Mouse (Mus musculus) limb, embryonic 13.5 days (tissue): ENCODE data around the gene Hmg20b. TPM values are rescaled to one million over a fixed set of nuclear protein-coding genes. Genes with fewer than 3 reads are reported as not detected.

ENCODE experiments used
- ATAC-seq: fragments of 200-750 bp; cut with Nextera tagmentation; 2 replicates; pipeline ENCODE4 v1.8.0; 2017; ENCODE audit warnings: low read depth, moderate number of reproducible peaks, moderate TSS enrichment; ENCODE audit not compliant: low FRiP score
- H3K27ac ChIP-seq: fragments of 300-500 bp; sonication (generic); 2 replicates; pipeline ENCODE4 v1.5.1; 2015; ENCODE audit warnings: inconsistent platforms, mild to moderate bottlenecking, moderate library complexity
- H3K27me3 ChIP-seq: fragments of 300-500 bp; sonication (generic); 2 replicates; pipeline ENCODE4 v1.6.1; 2015; ENCODE audit warnings: mild to moderate bottlenecking, inconsistent platforms
- H3K36me3 ChIP-seq: fragments of 300-500 bp; sonication (generic); 2 replicates; pipeline ENCODE4 v1.6.1; 2015; ENCODE audit warnings: inconsistent platforms, mild to moderate bottlenecking, moderate library complexity
- H3K4me1 ChIP-seq: fragments of 300-500 bp; sonication (generic); 2 replicates; pipeline ENCODE4 v1.6.1; 2015; ENCODE audit warnings: inconsistent platforms
- H3K4me2 ChIP-seq: fragments of 300-500 bp; sonication (generic); replicated peaks from 2 replicates; pipeline ENCODE4 v1.6.1; 2015; ENCODE audit warnings: inconsistent platforms, mild to moderate bottlenecking, moderate library complexity
- H3K4me3 ChIP-seq: fragments of 300-500 bp; sonication (generic); 2 replicates; pipeline ENCODE4 v1.5.1; 2015; ENCODE audit warnings: moderate library complexity, mild to moderate bottlenecking, inconsistent platforms
- H3K9ac ChIP-seq: fragments of 300-500 bp; sonication (generic); 2 replicates; pipeline ENCODE4 v1.6.1; 2015; ENCODE audit warnings: mild to moderate bottlenecking, inconsistent platforms
- H3K9me3 ChIP-seq: fragments of 300-500 bp; sonication (generic); 2 replicates; pipeline ENCODE4 v1.6.1; 2016; ENCODE audit warnings: inconsistent platforms
- WGBS: fragments of 180-500 bp; shearing (Covaris S2); methylation state at CpG from one replicate; pipeline ENCODE4 v1.1.7; 2015; 5-methylcytosine and 5-hydroxymethylcytosine counted together
- polyA plus RNA-seq: library from polyadenylated mRNA; unstranded; fragments of >200 nt; fragmentation: Nextera tagmentation; extraction: Ambion mirVana; gene quantifications from 2 replicates; pipeline ENCODE4 v1.2.1, GENCODE M21; 2015

The Hmg20b gene
- polyA plus RNA-seq, 1 experiment from 2014 or later = 109 TPM

DNA sequence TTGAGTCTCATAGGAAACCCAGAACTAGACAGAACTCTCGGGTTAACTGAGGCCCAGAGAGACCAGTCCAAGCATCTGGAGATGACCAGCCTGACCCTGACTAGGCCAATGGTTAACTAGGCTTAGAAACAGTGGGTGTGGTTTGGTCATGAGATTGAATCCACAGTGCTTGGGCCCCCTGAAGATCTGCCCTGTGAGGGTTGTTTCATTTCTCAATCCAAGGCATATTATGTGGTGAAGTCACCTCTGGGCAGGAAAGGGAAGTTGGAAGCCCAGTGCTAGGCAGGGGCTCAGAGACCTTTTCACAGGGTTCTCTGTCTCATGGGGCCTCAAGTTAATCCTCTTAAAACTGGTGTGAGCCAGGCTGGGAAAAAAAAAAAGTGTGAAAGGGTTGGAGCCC lies 8.6 kb upstream of the Hmg20b start:
- Histone ChIP-seq H3K4me3 (no peak overlapping the region), H3K27me3 (peaks cover 15% of the 10 kb centered on the region), H3K27ac (no peak overlapping the region), H3K9me3 (no peaks in the 10 kb centered on the region), H3K9ac (peak overlapping the region; percentile 86; the same call in 1 of the 2 replicates), H3K4me2 (peak overlapping the region; percentile 97), H3K36me3 (peaks cover 23% of the 10 kb centered on the region), H3K4me1 (peaks cover 44% of the 10 kb centered on the region)
- ATAC-seq = no peak
- WGBS = 59% methylated on average over 1 of the region's 1 CpGs

DNA sequence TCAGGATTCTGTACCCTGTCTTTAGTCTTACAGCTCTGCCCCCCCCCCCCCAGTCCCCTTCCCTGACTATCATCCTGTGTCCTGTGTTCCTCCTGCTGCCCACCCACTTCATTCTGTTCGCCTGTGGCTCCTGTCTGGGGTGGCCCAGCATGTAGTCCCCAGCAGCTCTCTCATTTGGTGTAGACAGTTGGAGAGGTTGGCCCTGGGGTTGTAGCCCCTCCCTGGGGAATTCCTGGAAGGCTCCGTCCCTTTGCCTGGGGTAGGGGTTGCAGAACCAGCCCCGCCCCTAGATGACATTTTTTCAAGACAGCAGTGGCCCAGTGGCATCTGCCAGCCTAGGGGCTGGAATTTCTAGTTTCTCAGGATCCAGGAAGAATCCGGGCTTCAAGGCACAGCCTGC lies 7.9 kb upstream of the Hmg20b start:
- Histone ChIP-seq H3K27me3 (peaks cover 9% of the 10 kb centered on the region), H3K9me3 (no peaks in the 10 kb centered on the region), H3K4me2 (peak overlapping the region; percentile 97), H3K4me1 (peaks cover 38% of the 10 kb centered on the region), H3K9ac (peak overlapping the region; percentile 86), H3K4me3 (peak overlapping the region; percentile 73), H3K27ac (no peak overlapping the region), H3K36me3 (peaks cover 21% of the 10 kb centered on the region)
- no peak for ATAC-seq
- WGBS = 35% methylated on average over 4 of the region's 4 CpGs

DNA sequence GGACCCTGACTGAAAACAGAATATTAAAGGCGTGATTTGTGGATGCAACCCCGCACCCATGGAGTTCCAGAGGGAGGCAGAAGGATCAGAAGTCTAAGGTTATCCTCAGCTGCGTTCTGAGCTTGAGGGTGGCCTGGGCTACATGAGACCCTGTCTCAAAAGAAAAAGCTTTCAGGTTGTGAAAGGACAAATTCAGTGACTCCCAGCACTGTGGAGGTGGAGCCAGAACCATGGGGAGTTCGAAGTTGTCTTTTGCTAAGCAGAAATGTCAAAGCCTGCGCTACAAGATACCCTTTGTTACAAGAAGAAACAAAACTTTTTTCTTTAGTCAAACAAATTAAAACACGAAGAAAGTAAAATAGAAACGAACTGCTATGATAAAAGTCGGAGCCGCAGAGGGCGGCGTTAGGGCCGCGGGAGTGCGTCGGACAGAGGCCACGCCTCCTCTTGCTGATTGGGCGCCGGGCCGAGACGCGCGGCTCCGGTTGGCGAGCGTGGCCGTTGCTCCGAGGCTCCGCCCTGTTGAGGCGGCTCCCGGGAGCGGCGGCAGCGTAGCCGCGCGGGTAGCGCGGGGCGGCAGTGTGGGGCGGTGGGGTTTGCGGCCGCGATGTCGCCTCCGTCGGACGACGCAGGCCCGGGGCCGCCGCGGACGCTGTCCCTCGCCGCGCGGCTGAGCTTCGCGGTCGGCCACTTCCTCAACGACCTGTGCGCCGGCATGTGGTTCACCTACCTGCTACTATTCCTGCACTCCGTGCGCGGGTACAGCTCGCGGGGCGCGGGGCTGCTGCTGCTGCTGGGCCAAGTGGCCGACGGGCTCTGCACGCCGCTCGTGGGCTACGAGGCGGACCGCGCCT lies 6.9 kb upstream of the Hmg20b start, which contains the start of gene Mfsd12:
TSS of gene Mfsd12 (plus strand) at position 501 of the 854 bp plus-strand sequence.
- Histone ChIP-seq H3K9me3 (no peaks in the 10 kb centered on the region), H3K27ac (no peak within 1 kb of the TSS), H3K4me1 (peaks cover 34% of the 10 kb centered on the region), H3K4me3 (peak within 1 kb of the TSS; percentile 73), H3K4me2 (peak within 1 kb of the TSS; percentile 97), H3K9ac (peak within 1 kb of the TSS; percentile 86), H3K36me3 (peaks cover 14% of the 10 kb centered on the region), H3K27me3 (no peaks in the 10 kb centered on the region)
- ATAC-seq = peak; percentile 85
- 1% methylated on average over 79 of the region's 79 CpGs for WGBS

DNA sequence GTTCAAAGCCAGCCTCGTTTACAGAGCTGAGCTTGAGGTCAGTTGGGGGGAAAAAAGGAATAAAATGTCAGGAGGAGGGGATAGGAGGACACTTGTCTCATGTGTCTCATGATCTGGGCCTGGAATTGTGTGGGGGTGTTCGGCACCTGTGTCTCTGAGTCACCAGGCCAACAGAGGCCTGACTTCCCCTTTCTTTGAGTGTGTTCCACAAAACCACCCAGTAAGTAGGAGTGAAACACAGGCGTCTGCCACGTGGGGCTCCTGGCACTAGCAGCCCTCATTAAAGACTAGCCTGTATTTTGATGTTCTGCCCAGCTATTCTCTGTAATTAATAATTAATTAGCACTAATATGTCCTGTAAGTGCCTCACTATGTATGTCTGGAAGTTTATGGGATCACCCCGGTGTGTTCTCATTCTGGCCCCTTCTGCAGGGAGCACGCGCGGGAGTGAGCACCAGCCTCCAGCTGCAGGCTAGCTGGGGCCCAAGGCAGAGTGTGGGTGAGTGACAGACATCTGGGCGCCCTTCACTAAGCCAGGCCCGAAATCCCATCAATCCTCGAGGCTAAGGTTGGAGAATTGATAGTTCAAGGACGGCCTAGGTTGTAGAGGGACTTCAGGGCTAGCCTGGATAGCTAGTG lies 6.2 kb upstream of the Hmg20b start:
- WGBS = 43% methylated on average over 12 of the region's 12 CpGs
- ATAC-seq = no peak

DNA sequence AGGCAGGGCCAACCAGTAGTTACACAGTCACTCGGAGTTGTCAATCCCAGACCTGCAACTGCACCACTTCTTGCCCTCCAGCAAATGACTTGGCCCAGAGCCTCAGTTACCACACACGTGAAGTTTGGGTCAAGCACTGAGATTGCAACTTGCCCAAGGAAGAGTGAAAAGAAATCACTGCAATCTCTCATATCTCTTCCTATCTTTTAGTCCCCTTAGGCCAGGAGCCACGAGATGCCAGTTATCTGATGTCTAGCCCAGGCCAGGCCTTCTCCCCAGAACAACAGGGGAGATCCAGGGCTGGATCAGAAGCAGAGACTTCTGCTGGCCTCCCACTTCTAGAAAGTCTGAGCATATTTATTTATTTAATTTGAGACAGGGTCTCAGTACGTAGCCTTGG lies 5.3 kb upstream of the Hmg20b start:
- H3K4me2 ChIP-seq = no peak overlapping the region
- H3K9ac ChIP-seq = no peak overlapping the region
- H3K27ac ChIP-seq = no peak overlapping the region
- no peaks in the 10 kb centered on the region for H3K9me3 ChIP-seq
- no peak overlapping the region for H3K4me3 ChIP-seq
- no peaks in the 10 kb centered on the region for H3K27me3 ChIP-seq
- H3K4me1 ChIP-seq = peaks cover 29% of the 10 kb centered on the region
- no peak for ATAC-seq
- WGBS = 67% methylated on average over 4 of the region's 4 CpGs
- H3K36me3 ChIP-seq = no peaks in the 10 kb centered on the region

More for the DNA sequence above, 6.2 kb upstream of the Hmg20b start:
- Histone ChIP-seq H3K4me1 (peaks cover 34% of the 10 kb centered on the region), H3K9ac (peak overlapping the region; percentile 39; the same call in 1 of the 2 replicates), H3K4me2 (peak overlapping the region; percentile 97), H3K9me3 (no peaks in the 10 kb centered on the region), H3K4me3 (peak overlapping the region; percentile 73), H3K27ac (no peak overlapping the region), H3K27me3 (no peaks in the 10 kb centered on the region), H3K36me3 (peaks cover 7% of the 10 kb centered on the region)

DNA sequence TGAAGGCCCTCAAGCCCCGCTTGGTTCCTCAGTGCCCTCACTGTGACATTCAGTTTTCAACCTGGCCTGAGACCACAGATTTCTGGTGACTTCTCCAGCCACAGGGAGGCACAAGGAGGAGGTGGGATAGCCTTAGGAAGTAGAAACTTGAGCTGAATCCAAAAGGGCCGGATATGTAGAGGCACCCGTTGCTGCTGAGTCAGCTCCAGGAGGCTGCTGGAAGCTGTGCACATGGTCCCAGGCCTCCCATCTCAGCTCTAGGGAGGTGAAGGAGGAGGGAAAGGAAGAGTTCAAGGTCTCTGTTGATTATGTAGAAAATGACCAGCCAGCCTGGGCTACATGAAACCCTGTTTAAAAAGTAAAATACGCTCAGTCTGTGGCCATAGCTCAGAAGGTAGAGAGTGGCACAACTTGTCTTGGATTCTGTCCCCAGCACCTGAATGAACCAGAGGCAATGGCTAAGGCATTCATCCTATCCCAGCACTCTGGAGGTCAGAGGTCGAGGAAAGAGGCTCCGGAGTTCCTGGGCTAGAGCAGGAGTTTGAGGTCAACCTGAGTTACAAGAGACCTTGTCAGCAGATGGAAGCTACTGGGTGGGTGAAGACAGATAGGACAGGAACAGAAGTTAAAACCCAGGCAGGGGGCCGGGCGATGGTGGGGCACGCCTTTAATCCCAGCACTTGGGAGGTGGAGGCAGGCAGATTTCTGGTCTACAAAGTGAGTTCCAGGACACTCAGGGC lies 4.6 kb upstream of the Hmg20b start:
- H3K9ac ChIP-seq = peak overlapping the region; percentile 39; the same call in 1 of the 2 replicates
- ATAC-seq = no peak
- no peak overlapping the region for H3K4me3 ChIP-seq
- peaks cover 28% of the 10 kb centered on the region for H3K4me1 ChIP-seq
- 73% methylated on average over 9 of the region's 9 CpGs for WGBS
- H3K36me3 ChIP-seq = no peaks in the 10 kb centered on the region
- H3K9me3 ChIP-seq = no peaks in the 10 kb centered on the region
- H3K27me3 ChIP-seq = no peaks in the 10 kb centered on the region
- no peak overlapping the region for H3K27ac ChIP-seq
- H3K4me2 ChIP-seq = no peak overlapping the region

DNA sequence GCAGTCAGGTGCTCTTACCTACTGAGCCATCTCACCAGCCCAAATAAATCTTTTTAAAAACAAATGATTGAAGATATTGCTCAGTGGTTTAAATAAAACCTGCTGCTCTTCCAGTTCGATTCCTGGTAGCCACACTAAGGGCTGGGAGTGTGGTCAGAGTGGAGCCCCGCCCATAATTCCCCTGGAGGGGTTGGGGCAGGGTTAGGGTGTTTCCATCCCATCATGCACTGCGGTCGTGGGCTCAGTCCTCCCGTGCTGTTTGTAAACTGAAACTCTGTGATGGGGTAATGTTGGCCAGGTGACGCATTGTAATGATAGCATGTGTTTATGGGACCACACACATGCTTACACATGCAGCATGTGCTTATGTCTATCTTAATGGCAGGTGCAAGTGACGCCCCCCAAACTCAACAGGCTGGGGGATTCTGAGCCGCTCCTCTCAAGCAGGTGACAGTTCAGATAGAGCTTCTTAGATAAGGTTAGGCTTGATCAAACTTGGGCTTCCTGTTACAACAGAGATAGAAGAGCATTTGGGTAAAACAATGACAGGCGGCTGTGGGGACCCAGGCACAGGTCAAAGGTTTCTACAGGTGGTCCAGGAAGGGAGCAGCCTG lies 1.5 kb upstream of the Hmg20b start:
- Histone ChIP-seq H3K4me3 (no peak overlapping the region), H3K27me3 (peaks cover 9% of the 10 kb centered on the region), H3K9me3 (no peaks in the 10 kb centered on the region), H3K4me1 (peaks cover 33% of the 10 kb centered on the region), H3K9ac (peak overlapping the region; percentile 25; the same call in 1 of the 2 replicates), H3K36me3 (peaks cover 15% of the 10 kb centered on the region), H3K4me2 (no peak overlapping the region), H3K27ac (no peak overlapping the region)
- no peak for ATAC-seq
- 16% methylated on average over 9 of the region's 9 CpGs for WGBS

DNA sequence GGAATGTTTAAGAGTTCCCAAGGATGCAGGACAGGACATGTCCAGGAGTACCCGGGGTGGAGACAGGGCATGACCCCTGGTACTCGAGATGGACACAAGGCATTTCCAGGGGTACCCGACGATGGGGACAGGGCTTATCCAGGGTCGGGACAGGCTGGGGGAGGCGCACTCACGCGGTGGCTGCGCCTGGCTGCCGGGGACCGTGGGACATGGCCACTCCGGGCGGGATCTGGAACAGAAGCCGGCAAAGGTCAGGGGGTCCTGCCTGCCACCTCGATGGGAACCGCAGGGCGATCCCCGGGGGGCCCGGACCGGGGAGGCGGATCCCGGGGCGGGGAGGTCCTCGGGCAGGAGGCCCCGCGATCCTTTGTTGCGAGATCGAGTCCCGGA lies 324 bp downstream of the Hmg20b start:
- H3K36me3 ChIP-seq = peaks cover 23% of the 10 kb centered on the region
- ATAC-seq = peak; percentile 28
- H3K4me1 ChIP-seq = peaks cover 36% of the 10 kb centered on the region
- no peaks in the 10 kb centered on the region for H3K9me3 ChIP-seq
- WGBS = under 1% methylated on average over 25 of the region's 29 CpGs
- peak overlapping the region; percentile 88 for H3K4me3 ChIP-seq
- H3K4me2 ChIP-seq = peak overlapping the region; percentile 93
- peaks cover 24% of the 10 kb centered on the region for H3K27me3 ChIP-seq
- H3K27ac ChIP-seq = peak overlapping the region; percentile 63
- peak overlapping the region; percentile 94 for H3K9ac ChIP-seq

DNA sequence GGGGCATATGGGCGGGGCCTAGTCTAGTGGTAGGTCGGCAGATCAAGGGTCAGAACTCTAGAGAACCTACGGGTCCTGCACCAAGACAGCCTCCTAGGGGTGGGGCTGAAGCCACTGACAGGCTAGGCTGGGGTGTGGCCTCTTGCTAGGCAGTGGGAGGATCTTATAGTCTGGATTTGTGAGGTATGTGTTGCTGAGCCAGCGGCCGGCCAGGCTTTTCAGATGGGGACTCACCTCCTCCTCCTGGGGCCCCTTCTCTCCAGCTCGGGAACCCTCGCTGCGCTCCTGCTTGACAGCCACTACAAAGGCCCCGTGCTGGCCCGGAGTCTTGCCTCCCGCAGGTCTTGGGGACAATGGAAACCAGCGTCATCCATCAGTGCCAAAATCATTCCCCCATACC lies 1.1 kb downstream of the Hmg20b start:
- peaks cover 31% of the 10 kb centered on the region for H3K27me3 ChIP-seq
- H3K36me3 ChIP-seq = peaks cover 23% of the 10 kb centered on the region
- peak overlapping the region; percentile 88 for H3K4me3 ChIP-seq
- H3K9ac ChIP-seq = peak overlapping the region; percentile 94
- H3K4me2 ChIP-seq = peak overlapping the region; percentile 93
- 0 out of 2 replicates have a peak overlapping the region, but pooled peaks have one; percentile 15 for H3K27ac ChIP-seq
- ATAC-seq = no peak
- H3K4me1 ChIP-seq = peaks cover 34% of the 10 kb centered on the region
- WGBS = 7% methylated on average over 12 of the region's 12 CpGs
- H3K9me3 ChIP-seq = no peaks in the 10 kb centered on the region

DNA sequence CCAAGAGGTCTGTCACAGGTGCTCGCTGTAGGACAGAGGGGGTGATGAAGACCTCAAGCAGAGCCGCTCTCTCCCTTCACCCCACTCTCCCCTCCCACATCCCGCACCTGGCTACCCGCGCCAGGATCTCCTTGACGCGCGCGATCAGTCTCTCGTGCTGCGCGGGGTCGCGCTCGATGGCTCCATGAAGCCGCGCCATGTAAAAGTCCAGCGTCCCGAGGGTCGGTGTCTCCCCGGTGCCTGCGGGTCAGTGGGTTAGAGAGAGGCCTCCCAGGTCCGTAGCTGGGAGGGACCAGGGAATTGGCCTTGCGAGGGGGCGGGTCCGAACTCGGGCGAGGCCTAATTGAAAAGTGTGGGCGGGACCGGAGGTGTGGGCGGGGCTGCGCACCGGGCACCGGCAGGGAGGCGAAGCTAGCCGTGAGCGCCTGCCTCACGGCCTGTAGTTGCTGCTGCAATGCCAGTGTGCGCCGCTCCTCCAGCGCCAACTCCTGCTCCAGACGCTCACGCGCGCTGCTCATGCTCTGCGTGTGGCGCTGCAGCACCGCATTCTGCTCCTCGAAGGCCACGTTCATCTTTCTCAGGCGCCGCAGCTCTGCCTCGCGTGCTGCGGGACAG lies 3.7 kb downstream of the Hmg20b start:
- Histone ChIP-seq H3K9ac (peak overlapping the region; percentile 58), H3K9me3 (no peaks in the 10 kb centered on the region), H3K27ac (no peak overlapping the region), H3K4me2 (peak overlapping the region; percentile 63), H3K4me1 (peaks cover 41% of the 10 kb centered on the region), H3K36me3 (peaks cover 23% of the 10 kb centered on the region), H3K27me3 (peaks cover 57% of the 10 kb centered on the region), H3K4me3 (peak overlapping the region; percentile 37)
- 6% methylated on average over 55 of the region's 55 CpGs for WGBS
- no peak for ATAC-seq

DNA sequence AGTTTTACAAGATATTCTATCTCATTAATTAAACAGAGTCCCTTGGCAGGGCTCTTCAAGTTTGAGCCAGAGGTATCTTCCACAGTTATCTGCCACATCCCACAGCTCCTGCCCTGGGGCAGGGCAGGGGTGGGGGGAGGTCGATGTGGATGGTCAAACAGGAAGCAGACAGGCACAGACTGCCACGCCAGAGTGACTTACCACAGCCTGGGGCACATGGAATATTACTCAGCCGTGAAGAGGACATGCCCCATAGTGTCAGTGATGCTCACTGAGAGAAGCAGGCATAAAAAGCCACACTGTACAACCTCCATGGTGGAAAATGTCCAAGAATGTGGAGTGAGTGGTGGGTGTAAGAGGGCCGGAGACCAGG lies 5.1 kb downstream of the Hmg20b start:
- Histone ChIP-seq H3K27me3 (peaks cover 71% of the 10 kb centered on the region), H3K9me3 (no peaks in the 10 kb centered on the region), H3K4me1 (peaks cover 41% of the 10 kb centered on the region), H3K9ac (no peak overlapping the region), H3K4me3 (no peak overlapping the region), H3K36me3 (peaks cover 23% of the 10 kb centered on the region), H3K27ac (no peak overlapping the region), H3K4me2 (no peak overlapping the region)
- ATAC-seq = no peak
- 81% methylated on average over 4 of the region's 4 CpGs for WGBS
